Mouse (Mus musculus) heart, embryonic 11.5 days (tissue): ENCODE data around the gene Mogs. TPM values are rescaled to one million over a fixed set of nuclear protein-coding genes. Genes with fewer than 3 reads are reported as not detected.

Experiments
- microRNA counts: library from miRNA; unstranded; fragments of <30 nt; microRNA quantifications from one replicate; lab custom pipeline; 2015
- microRNA-seq: library from miRNA; unstranded; fragments of <30 nt; microRNA quantifications from one replicate; pipeline ENCODE4, GENCODE M21; 2016; ENCODE audit warnings: borderline number of aligned reads
- polyA plus RNA-seq: library from polyadenylated mRNA; unstranded; fragments of >200 nt; fragmentation: Nextera tagmentation; extraction: Ambion mirVana; gene quantifications from 2 replicates; pipeline ENCODE4 v1.2.1, GENCODE M21; 2014

The Mogs gene
- polyA plus RNA-seq, 1 experiment from 2014 or later: 19.1 TPM

MicroRNA genes within 50 kb of the gene (microRNA counts, 519-probe panel; counts per million panel counts)
- 32.2 counts per million for microRNA mmu-miR-3470a+mmu-miR-3470b (lab: Ali Mortazavi, UCI)

Small RNAs within 50 kb of the gene (microRNA-seq; reads per million reads assigned to microRNA genes)
- gene Mir3470a: not detected

Other genes starting within 250 kb of the Mogs start
- 0.04 and 0.15 TPM in 2 replicates for gene Sema4f, start 175.7 kb upstream of the Mogs start, polyA plus RNA-seq
- gene M1ap, start 168.6 kb upstream of the Mogs start, polyA plus RNA-seq: 0.70 and 1.1 TPM in 2 replicates
- gene Dok1, start 82.0 kb upstream of the Mogs start, polyA plus RNA-seq: 6.3 and 6.8 TPM in 2 replicates
- 4.5 and 5.7 TPM in 2 replicates for gene Loxl3, start 81.3 kb upstream of the Mogs start, polyA plus RNA-seq
- 99.8 and 109 TPM in 2 replicates for gene Aup1, start 61.0 kb upstream of the Mogs start, polyA plus RNA-seq
- 41.8 and 43.3 TPM in 2 replicates for gene Htra2, start 60.2 kb upstream of the Mogs start, polyA plus RNA-seq
- gene Dqx1, start 57.7 kb upstream of the Mogs start, polyA plus RNA-seq: 0.24 and 0.30 TPM in 2 replicates
- gene Tlx2, start 45.2 kb upstream of the Mogs start, polyA plus RNA-seq: 0.23 TPM in 1 of 2 replicates, not detected in the other
- 15.1 and 17.0 TPM in 2 replicates for gene Pcgf1, start 37.6 kb upstream of the Mogs start, polyA plus RNA-seq
- gene Lbx2, start 29.1 kb upstream of the Mogs start, polyA plus RNA-seq: 0.46 and 0.52 TPM in 2 replicates
- 0.97 and 2.1 TPM in 2 replicates for gene Ccdc142, start 13.9 kb upstream of the Mogs start, polyA plus RNA-seq
- 1.1 and 1.2 TPM in 2 replicates for gene Gm42688, start 13.9 kb upstream of the Mogs start, polyA plus RNA-seq
- gene Mrpl53, start 6.5 kb upstream of the Mogs start, polyA plus RNA-seq: 138 and 144 TPM in 2 replicates
- gene Wbp1, start 6.1 kb downstream of the Mogs start, polyA plus RNA-seq: 76.0 and 87.2 TPM in 2 replicates
- 11.1 and 12.2 TPM in 2 replicates for gene Ino80b, start 9.9 kb downstream of the Mogs start, polyA plus RNA-seq
- 10.8 and 12.4 TPM in 2 replicates for gene Rtkn, start 20.0 kb downstream of the Mogs start, polyA plus RNA-seq
- 4.5 and 6.9 TPM in 2 replicates for gene Wdr54, start 40.9 kb downstream of the Mogs start, polyA plus RNA-seq
- gene 1700003E16Rik, start 40.9 kb downstream of the Mogs start, polyA plus RNA-seq: 0.14 and 0.27 TPM in 2 replicates
- 49.7 and 61.1 TPM in 2 replicates for gene Dctn1, start 50.4 kb downstream of the Mogs start, polyA plus RNA-seq
- gene Slc4a5, start 104.3 kb downstream of the Mogs start, polyA plus RNA-seq: 0.21 and 0.38 TPM in 2 replicates
- gene Mthfd2, start 210.4 kb downstream of the Mogs start, polyA plus RNA-seq: 44.5 and 45.4 TPM in 2 replicates
- gene Mob1a, start 210.5 kb downstream of the Mogs start, polyA plus RNA-seq: 42.2 and 49.5 TPM in 2 replicates
- 279 and 280 TPM in 2 replicates for gene Bola3, start 233.7 kb downstream of the Mogs start, polyA plus RNA-seq